Mouse (Mus musculus) limb, embryonic 11.5 days (tissue): ENCODE results near the gene Akr1a1. TPM values are rescaled to one million over a fixed set of nuclear protein-coding genes. Genes with fewer than 3 reads are reported as not detected.
"Not testable (repeated sequence)": the region's sequence is repeated elsewhere in the genome, so short reads cannot be mapped to it uniquely, and the experiment has no call there.

ENCODE experiments used
- ATAC-seq: fragments of 200-750 bp; cut with Nextera tagmentation; 2 replicates; pipeline ENCODE4 v1.8.0; 2017; ENCODE audit warnings: low read depth; ENCODE audit not compliant: insufficient number of reproducible peaks, low FRiP score, low TSS enrichment
- DNase-seq: peaks from one replicate; pipeline ENCODE4 v3.0.0-alpha.2; 2015; ENCODE audit warnings: low spot score
- H3K27ac ChIP-seq: fragments of 300-500 bp; sonication (generic); replicated peaks from 2 replicates; pipeline ENCODE4 v1.5.1; 2014; ENCODE audit warnings: low read depth, mild to moderate bottlenecking, low read length
- H3K27me3 ChIP-seq: fragments of 300-500 bp; sonication (generic); 2 replicates; pipeline ENCODE4 v1.6.1; 2014; ENCODE audit warnings: mild to moderate bottlenecking, low read length, mixed read lengths; ENCODE audit not compliant: control insufficient read depth, insufficient read depth
- H3K36me3 ChIP-seq: fragments of 300-500 bp; sonication (generic); 2 replicates; pipeline ENCODE4 v1.6.1; 2014; ENCODE audit warnings: mild to moderate bottlenecking, low read length, moderate library complexity, mixed read lengths; ENCODE audit not compliant: control insufficient read depth, insufficient read depth
- H3K4me1 ChIP-seq: fragments of 300-500 bp; sonication (generic); 2 replicates; pipeline ENCODE4 v1.6.1; 2014; ENCODE audit warnings: low read length, mixed read lengths; ENCODE audit not compliant: control insufficient read depth, insufficient read depth
- H3K4me2 ChIP-seq: fragments of 300-500 bp; sonication (generic); 2 replicates; pipeline ENCODE4 v1.6.1; 2014; ENCODE audit warnings: low read depth, mild to moderate bottlenecking, moderate library complexity; ENCODE audit not compliant: severe bottlenecking
- H3K4me3 ChIP-seq: fragments of 300-500 bp; sonication (generic); 2 replicates; pipeline ENCODE4 v1.5.1; 2014; ENCODE audit warnings: low read depth, low read length
- H3K9ac ChIP-seq: fragments of 300-500 bp; sonication (generic); 2 replicates; pipeline ENCODE4 v1.6.1; 2014; ENCODE audit warnings: mild to moderate bottlenecking, low read length
- H3K9me3 ChIP-seq: fragments of 300-500 bp; sonication (generic); 2 replicates; pipeline ENCODE4 v1.6.1; 2016; ENCODE audit warnings: low read length; ENCODE audit not compliant: control insufficient read depth
- WGBS: fragments of 180-500 bp; shearing (Covaris S2); extraction: QIAGEN DNeasy Blood & Tissue Kit; methylation state at CpG from one replicate; pipeline ENCODE4 v1.1.7; 2014; 5-methylcytosine and 5-hydroxymethylcytosine counted together
- polyA plus RNA-seq: library from polyadenylated mRNA; unstranded; fragments of >200 nt; fragmentation: Nextera tagmentation; extraction: Ambion mirVana; gene quantifications from 2 replicates; pipeline ENCODE4 v1.2.1, GENCODE M21; 2014

Gene Akr1a1
- polyA plus RNA-seq, 1 experiment from 2014 or later, result 736 TPM

GRCm38 (mm10) chr4:116668145-116668544, 16.7 kb upstream of the Akr1a1 start:
- Histone ChIP-seq H3K9me3 (no peaks in the 10 kb centered on the region), H3K9ac (no peak overlapping the region), H3K36me3 (no peaks in the 10 kb centered on the region), H3K27ac (no peak overlapping the region), H3K4me3 (no peak overlapping the region), H3K27me3 (no peaks in the 10 kb centered on the region), H3K4me1 (no peaks in the 10 kb centered on the region), H3K4me2 (no peak overlapping the region)
- ATAC-seq, result no peak
- 69% methylated on average over 3 of the region's 3 CpGs for WGBS
- no peak for DNase-seq

- no peaks in the 10 kb centered on the region for H3K9me3 ChIP-seq
- H3K4me1 ChIP-seq, result no peaks in the 10 kb centered on the region
- ATAC-seq (no peak), DNase-seq (no peak)
- no peak overlapping the region for H3K4me3 ChIP-seq
- H3K4me2 ChIP-seq, result no peak overlapping the region
- H3K36me3 ChIP-seq, result no peaks in the 10 kb centered on the region
- H3K9ac ChIP-seq, result no peak overlapping the region
- 71% methylated on average over 4 of the region's 4 CpGs for WGBS
- no peaks in the 10 kb centered on the region for H3K27me3 ChIP-seq
- H3K27ac ChIP-seq, result no peak overlapping the region
These were observed 15.1 kb upstream of the Akr1a1 start for GRCm38 (mm10) chr4:116666625-116667024.

GRCm38 (mm10) chr4:116661998-116662397, 10.5 kb upstream of the Akr1a1 start:
- Histone ChIP-seq H3K9ac (no peak overlapping the region), H3K36me3 (no peaks in the 10 kb centered on the region), H3K27me3 (no peaks in the 10 kb centered on the region), H3K4me2 (no peak overlapping the region), H3K27ac (no peak overlapping the region), H3K4me1 (no peaks in the 10 kb centered on the region), H3K4me3 (no peak overlapping the region), H3K9me3 (no peaks in the 10 kb centered on the region)
- no peak for ATAC-seq
- DNase-seq, result no peak
- WGBS, result 87% methylated on average over 1 of the region's 1 CpGs

- WGBS, result 75% methylated on average over 6 of the region's 6 CpGs
- no peak for ATAC-seq
- H3K9me3 ChIP-seq, result no peaks in the 10 kb centered on the region
These were observed 9.3 kb upstream of the Akr1a1 start for GRCm38 (mm10) chr4:116660829-116661228.

GRCm38 (mm10) chr4:116659916-116660315, 8.4 kb upstream of the Akr1a1 start:
- H3K36me3 ChIP-seq, H3K4me2 ChIP-seq, H3K9me3 ChIP-seq, H3K4me1 ChIP-seq, H3K27me3 ChIP-seq, H3K9ac ChIP-seq, H3K4me3 ChIP-seq, ATAC-seq, DNase-seq, H3K27ac ChIP-seq: not testable (repeated sequence)
- 89% methylated on average over 6 of the region's 6 CpGs for WGBS

More at GRCm38 (mm10) chr4:116660829-116661228, 9.3 kb upstream of the Akr1a1 start:
- no peak for DNase-seq
- no peak overlapping the region for H3K4me3 ChIP-seq
- no peak overlapping the region; the same call in 1 of the 2 replicates for H3K27ac ChIP-seq
- H3K4me1 ChIP-seq, result no peaks in the 10 kb centered on the region
- H3K9ac ChIP-seq, result no peak overlapping the region
- no peak overlapping the region for H3K4me2 ChIP-seq
- H3K27me3 ChIP-seq, result no peaks in the 10 kb centered on the region
- no peaks in the 10 kb centered on the region for H3K36me3 ChIP-seq

GRCm38 (mm10) chr4:116659474-116659873, 8.0 kb upstream of the Akr1a1 start:
- Histone ChIP-seq H3K27me3 (no peaks in the 10 kb centered on the region), H3K4me1 (no peaks in the 10 kb centered on the region), H3K9me3 (no peaks in the 10 kb centered on the region), H3K27ac (no peak overlapping the region), H3K9ac (no peak overlapping the region), H3K4me2 (no peak overlapping the region), H3K4me3 (no peak overlapping the region), H3K36me3 (no peaks in the 10 kb centered on the region)
- no peak for ATAC-seq
- WGBS, result 88% methylated on average over 2 of the region's 2 CpGs
- no peak for DNase-seq

GRCm38 (mm10) chr4:116657971-116658370, 6.5 kb upstream of the Akr1a1 start:
- Histone ChIP-seq H3K36me3 (no peaks in the 10 kb centered on the region), H3K4me3 (no peak overlapping the region), H3K4me2 (no peak overlapping the region), H3K4me1 (no peaks in the 10 kb centered on the region), H3K27me3 (no peaks in the 10 kb centered on the region), H3K27ac (no peak overlapping the region), H3K9me3 (no peaks in the 10 kb centered on the region), H3K9ac (no peak overlapping the region)
- DNase-seq (no peak), ATAC-seq (no peak)
- WGBS, result 50% methylated on average over 3 of the region's 3 CpGs

DNA sequence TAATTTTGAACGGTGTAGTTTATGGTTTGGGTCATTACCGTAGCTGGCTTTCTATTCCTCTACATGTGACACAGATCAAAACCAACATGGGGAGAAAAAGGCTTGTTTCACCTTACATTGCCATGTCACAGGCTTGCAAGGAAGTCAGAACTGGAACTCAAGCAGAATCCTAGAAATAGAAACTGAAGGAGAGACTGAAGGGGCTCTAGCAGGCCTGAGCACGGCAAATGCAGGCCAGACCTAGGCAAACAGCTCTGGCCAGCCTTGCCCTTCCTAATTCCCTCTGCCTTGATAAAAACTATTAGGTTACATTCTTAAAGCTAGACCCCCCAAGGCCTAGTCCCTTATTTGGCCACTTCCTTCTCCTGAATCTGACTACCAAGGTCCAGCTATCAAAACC, 4.2 kb upstream of the Akr1a1 start:
- H3K36me3 ChIP-seq, result no peaks in the 10 kb centered on the region
- no peak overlapping the region for H3K4me3 ChIP-seq
- DNase-seq (no peak), ATAC-seq (no peak)
- no peaks in the 10 kb centered on the region for H3K4me1 ChIP-seq
- no peak overlapping the region for H3K9ac ChIP-seq
- no peak overlapping the region for H3K4me2 ChIP-seq
- no peaks in the 10 kb centered on the region for H3K9me3 ChIP-seq
- H3K27me3 ChIP-seq, result no peaks in the 10 kb centered on the region
- no peak overlapping the region for H3K27ac ChIP-seq
- WGBS, result 67% methylated on average over 3 of the region's 3 CpGs

- Histone ChIP-seq H3K27me3 (no peaks in the 10 kb centered on the region), H3K9ac (no peak overlapping the region), H3K27ac (no peak overlapping the region), H3K4me2 (no peak overlapping the region), H3K4me3 (no peak overlapping the region), H3K4me1 (peaks cover 2% of the 10 kb centered on the region; the same call in 1 of the 2 replicates), H3K36me3 (no peaks in the 10 kb centered on the region), H3K9me3 (no peaks in the 10 kb centered on the region)
- ATAC-seq (no peak), DNase-seq (no peak)
- 68% methylated on average over 2 of the region's 2 CpGs for WGBS
These were observed 3.6 kb upstream of the Akr1a1 start for GRCm38 (mm10) chr4:116655100-116655499.
